Mouse (Mus musculus): ENCODE data around the gene Ankrd24.
"Not testable (repeated sequence)": the region's sequence is repeated elsewhere in the genome, so short reads cannot be mapped to it uniquely, and the experiment has no call there.

Ankrd24 gene

DNA sequence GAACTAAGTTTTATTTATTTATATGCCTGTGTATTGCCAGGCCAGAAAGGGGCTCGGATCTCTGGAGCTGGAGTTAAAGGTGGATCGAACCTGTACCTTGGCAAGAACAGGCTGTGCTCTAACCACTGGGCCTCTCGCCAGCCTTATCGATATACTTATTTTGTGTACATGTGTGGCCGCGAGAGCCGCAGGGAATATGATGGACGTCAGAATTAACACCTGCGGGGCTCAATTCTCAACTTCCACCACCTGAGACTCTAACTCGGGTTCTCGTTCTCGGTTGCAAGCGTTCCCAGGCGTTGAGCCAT is 22.7 kb upstream of the Ankrd24 start:
- no peak for DNase-seq (ENCODE audit: low spot score in 2 of 2)

GRCm38 (mm10) chr10:81605974-81606751 is 22.2 kb upstream of the Ankrd24 start, which contains the start of gene BC025920:
Gene BC025920 (plus strand): TSS chr10:81606270.
- peak; percentile 82 to 94 for DNase-seq (ENCODE audit: low spot score in 2 of 2)

GRCm38 (mm10) chr10:81608308-81608707 is 20.0 kb upstream of the Ankrd24 start:
- DNase-seq (ENCODE audit: low spot score in 2 of 2): no peak

- DNase-seq (ENCODE audit: low spot score in 2 of 2): no peak
These were observed 15.6 kb upstream of the Ankrd24 start for GRCm38 (mm10) chr10:81612779-81613178.

DNA sequence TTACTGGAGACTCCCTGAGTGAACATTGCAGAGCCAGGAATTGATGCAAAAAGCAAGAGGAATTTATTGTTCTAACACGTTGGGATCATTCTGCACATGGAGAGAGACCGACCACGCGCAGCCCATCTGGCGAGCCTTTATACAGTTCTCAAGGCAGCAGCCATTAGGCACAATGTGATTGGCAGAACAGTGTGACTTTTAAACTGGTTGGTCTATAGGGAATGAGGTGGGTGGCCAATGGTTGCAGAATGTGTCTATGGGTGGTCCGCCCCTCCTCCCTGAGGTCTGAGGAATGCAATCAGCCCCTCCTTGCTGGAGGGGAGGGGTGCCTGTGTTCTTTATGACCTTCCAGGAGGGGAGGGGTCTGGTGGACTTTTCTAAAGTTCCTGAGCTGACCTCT is 12.9 kb upstream of the Ankrd24 start:
- no peak for DNase-seq (ENCODE audit: low spot score in 2 of 2)

- no peak for DNase-seq (ENCODE audit: low spot score in 2 of 2)
These were observed 8.4 kb upstream of the Ankrd24 start for GRCm38 (mm10) chr10:81619976-81620375.

DNA sequence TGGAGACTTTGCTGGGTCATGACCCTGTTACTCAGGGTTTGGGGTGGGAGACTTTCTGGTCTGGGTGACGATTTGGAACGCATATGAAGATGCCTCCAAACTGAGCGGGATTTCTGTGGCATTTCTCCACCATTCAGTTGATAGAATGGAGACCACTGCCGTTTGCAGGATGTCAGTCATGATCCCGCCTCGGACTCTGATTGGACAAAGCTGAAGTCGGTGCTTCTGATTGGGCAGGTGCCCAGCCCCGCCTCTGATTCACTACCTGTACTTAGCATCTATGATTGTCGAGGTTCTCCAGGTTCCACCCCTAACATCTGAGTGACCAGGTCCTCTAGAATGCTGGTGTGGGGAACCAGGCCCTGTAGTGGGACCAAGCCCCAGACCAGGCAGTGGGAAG is 7.6 kb upstream of the Ankrd24 start:
- no peak for DNase-seq (ENCODE audit: low spot score in 2 of 2)

DNA sequence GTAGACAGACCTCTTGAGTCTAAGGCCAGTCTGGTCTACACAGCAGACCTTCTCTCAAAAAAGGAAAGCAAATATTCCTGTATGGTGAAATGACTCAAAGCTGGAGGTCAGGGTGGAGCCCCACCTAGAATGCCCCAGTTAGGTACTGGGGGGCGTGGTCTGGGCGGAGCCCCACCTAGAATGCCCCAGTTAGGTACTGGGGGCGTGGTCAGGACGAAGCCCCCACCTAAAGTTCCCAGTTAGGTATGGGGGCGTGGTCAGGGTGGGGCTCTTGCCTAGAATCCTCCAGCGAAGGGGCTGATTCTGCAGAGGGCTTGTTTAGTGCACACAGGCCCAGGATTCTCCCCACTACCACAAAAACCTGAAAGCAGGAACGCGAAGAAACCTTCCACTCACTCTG is 4.9 kb upstream of the Ankrd24 start:
- DNase-seq (ENCODE audit: low spot score in 2 of 2): no peak

GRCm38 (mm10) chr10:81626101-81626993 is 2.0 kb upstream of the Ankrd24 start:
- DNase-seq (ENCODE audit: low spot score in 2 of 2): no peak

- DNase-seq (ENCODE audit: low spot score in 2 of 2): peak; percentile 85 to 92
These were observed 1.1 kb upstream of the Ankrd24 start, which contains the start of gene Sirt6 for GRCm38 (mm10) chr10:81626994-81627835. Gene Sirt6 (minus strand): TSS chr10:81627797.

GRCm38 (mm10) chr10:81627836-81628220 is 512 bp upstream of the Ankrd24 start:
- DNase-seq (ENCODE audit: low spot score in 2 of 2): peak in 1 of 2 experiments; percentile 32

DNA sequence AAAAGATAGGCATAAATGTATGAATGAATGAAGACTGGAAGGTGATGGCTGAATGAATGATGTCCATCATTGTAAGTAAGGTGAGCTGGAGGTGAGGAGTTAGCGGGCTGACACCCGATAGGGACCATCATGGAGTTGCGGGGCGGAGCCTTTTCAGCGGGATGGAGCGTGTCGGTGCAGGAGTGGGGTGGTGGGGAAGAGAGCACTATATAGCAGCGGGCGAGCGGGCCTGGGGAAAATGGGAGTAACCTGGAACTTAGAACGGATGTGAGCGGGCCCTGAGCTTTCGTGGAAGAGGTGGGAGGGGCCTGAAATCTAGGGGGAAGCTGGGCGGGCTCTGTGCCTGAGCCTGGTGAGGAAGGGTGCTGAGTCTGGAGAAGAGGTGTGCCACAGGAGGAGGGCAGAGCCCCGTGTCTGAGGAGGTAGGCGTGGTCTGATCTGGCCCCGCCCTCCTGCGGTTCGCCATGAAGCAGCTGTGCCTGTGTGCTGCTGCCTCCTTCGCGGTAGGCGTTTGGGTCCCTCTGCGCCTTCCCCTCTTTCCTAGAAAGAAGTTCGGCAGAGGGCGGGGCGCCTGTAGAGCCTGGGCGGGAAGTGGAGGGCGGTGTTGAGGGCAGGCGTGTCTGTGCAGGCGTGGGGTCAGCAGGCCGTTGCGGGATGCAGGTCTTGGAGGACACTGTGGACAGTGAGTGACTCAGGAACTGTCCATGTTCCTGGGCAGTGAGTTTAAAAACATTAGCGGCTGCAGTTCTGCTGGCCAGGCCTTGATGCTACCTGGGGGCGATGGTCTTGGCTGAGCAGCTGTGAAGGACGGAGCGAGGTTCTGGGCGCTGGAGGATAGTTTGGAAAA is 5.1 kb downstream of the Ankrd24 start:
- peak; percentile 72 to 89 for DNase-seq (ENCODE audit: low spot score in 2 of 2)

- no peak for DNase-seq (ENCODE audit: low spot score in 2 of 2)
These were observed 8.0 kb downstream of the Ankrd24 start for GRCm38 (mm10) chr10:81636338-81636737.

DNA sequence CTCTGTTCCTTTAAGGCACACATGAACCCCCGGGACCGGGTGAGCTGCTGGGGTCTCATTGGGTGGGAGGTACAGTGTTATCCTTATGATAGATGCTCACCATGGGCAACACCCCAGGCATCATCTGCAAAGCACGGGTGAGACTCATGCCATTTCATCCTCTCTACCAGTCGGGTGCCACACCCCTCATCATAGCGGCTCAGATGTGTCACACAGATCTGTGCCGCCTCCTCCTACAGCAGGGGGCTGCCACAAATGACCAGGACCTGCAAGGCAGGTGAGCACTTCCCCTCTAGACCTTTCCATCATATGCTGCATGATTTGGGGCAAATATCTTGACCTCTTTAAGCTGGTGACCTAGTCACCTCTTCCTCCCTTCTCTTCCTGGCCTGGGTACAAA is 9.8 kb downstream of the Ankrd24 start:
- peak in 1 of 2 experiments; percentile 8 for DNase-seq (ENCODE audit: low spot score in 2 of 2)

- DNase-seq (ENCODE audit: low spot score in 2 of 2): not testable (repeated sequence)
These were observed 12.5 kb downstream of the Ankrd24 start for GRCm38 (mm10) chr10:81640825-81641224.

- no peak for DNase-seq (ENCODE audit: low spot score in 2 of 2)
These were observed 13.2 kb downstream of the Ankrd24 start for GRCm38 (mm10) chr10:81641566-81641965.

DNA sequence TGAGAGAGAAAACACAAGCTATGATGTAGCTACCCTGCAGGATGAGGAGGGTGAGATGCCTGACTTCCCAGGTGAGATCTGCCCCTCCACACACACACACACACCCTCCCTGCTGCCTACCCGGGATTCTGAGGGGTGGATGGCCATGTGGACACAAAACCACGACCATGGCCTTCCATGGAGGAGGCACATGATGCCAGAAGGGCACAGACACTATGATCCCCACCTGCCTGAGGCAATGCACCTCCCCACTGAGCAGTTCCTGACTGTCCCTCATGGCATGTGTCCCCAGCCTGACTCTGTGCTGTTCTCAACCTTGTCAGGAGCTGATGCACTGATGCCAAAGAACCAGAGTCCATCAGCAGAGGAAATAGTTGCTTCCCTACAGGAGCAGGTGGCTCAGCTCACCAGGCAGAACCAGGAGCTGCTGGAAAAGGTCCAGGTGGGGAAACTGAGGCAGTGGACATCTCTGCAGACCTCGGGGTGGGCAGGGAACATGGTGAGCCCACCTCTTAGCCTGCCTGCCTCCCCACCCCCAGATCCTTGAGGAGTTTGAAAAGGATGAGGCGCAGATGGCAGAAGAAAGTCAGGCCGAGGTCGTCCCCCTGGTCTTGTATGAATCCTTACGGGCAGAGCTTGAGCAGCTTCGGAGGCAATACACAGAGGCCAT is 13.8 kb downstream of the Ankrd24 start:
- DNase-seq (ENCODE audit: low spot score in 2 of 2): no peak

DNA sequence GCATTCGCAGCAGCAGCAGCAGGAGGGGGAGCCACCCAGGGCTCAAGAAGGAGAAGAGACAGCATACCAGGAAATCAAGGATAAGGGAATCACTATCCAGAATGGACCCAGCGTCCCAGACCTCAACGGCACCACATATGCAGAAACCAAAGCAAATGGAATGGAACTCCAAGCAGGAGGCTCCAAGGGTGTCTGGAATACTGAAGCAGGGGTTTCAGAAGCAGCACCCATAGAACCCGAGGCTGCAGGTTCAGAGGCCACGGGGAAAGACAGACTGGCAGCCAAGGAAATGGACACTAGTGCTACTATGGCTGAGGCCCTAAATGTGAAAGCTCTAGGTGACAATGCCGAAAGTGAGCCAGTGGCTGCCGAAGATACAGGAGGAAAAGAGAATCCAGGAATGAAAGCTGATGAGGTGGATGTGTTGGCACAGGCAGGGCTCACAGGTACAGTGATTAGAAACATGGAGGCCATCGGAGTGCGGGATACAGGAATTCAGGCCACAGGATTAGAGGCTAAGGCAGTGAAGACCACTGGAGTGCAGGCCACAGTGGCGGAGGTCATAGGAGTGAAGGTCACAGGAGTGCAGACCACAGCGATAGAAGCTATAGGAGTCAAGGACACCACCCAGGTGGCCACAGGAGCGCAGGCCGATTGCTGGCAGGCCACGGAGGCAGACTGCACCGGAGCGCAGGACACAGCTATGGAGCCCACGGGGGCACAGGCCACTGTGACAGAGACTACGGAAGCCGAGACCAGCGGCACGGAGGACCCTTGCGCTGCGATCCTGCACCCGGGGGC is 14.5 kb downstream of the Ankrd24 start:
- no peak for DNase-seq (ENCODE audit: low spot score in 2 of 2)

DNA sequence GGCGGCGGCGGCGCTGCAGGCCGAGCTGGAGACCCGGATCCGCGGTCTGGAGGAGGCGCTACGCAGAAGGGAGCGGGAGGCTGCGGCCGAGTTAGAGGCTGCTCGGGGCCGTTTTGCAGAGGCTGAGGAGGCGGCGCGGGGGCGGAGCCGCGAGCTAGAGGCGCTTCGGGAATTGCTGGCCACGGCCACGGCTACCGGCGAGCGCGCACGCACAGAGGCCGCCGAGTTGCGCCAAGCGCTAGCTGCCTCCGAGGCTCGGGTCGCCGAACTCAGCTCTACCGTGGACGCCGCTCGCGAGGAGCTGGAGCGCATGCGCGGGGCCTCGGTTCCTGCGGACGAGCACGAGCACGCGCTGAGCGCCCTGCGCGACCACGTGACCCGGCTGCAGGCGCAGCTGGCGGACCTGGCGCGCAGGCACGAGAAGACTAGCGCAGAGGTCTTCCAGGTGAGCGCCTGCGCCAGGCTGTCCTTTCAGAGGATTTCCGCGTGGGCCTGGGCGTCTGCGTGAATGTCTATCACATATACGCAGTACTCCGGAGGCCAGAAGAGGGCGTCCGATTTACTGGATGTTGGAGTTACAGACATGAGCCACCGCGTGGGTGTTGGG is 15.2 kb downstream of the Ankrd24 start:
- DNase-seq (ENCODE audit: low spot score in 2 of 2): peak; percentile 87 to 95
